Mouse (Mus musculus) myocyte (in vitro differentiated cells): ENCODE results near the gene Rad54l2.

Source experiments
- CEBPB ChIP-seq: IDR thresholded peaks from 2 replicates; pipeline ENCODE4 v1.6.1; 2011; ENCODE audit warnings: mild to moderate bottlenecking, moderate library complexity; ENCODE audit not compliant: poor library complexity, insufficient read depth, severe bottlenecking
- E2F4 ChIP-seq: IDR thresholded peaks from one replicate; pipeline ENCODE4 v1.6.1; 2011; ENCODE audit warnings: mild to moderate bottlenecking, control low read depth, moderate library complexity; ENCODE audit not compliant: insufficient read depth
- MAX ChIP-seq: IDR thresholded peaks from one replicate; pipeline ENCODE4 v1.6.1; 2011; ENCODE audit warnings: low read depth, mild to moderate bottlenecking, control low read depth
- MYOG ChIP-seq, 3 experiments: IDR thresholded peaks; one replicate each; pipeline ENCODE4 v1.6.1; 2011; ENCODE audit warnings: control low read depth in 2 of 3, low read depth in 2 of 3, mild to moderate bottlenecking in 2 of 3; ENCODE audit not compliant: insufficient read length in 2 of 3, control insufficient read depth in 1 of 3, insufficient read depth in 1 of 3
- POLR2A ChIP-seq: IDR thresholded peaks from one replicate; pipeline ENCODE4 v1.6.1; 2011; ENCODE audit warnings: low read depth, mild to moderate bottlenecking, control low read depth, moderate library complexity; ENCODE audit not compliant: insufficient read length
- POLR2AphosphoS2 ChIP-seq: IDR thresholded peaks from one replicate; pipeline ENCODE4 v1.6.1; 2011; ENCODE audit warnings: low read depth, control low read depth; ENCODE audit not compliant: insufficient read length
- REST ChIP-seq: IDR thresholded peaks from one replicate; pipeline ENCODE4 v1.6.1; 2011; ENCODE audit warnings: mild to moderate bottlenecking, control low read depth, moderate library complexity; ENCODE audit not compliant: insufficient read depth, insufficient read length
- SRF ChIP-seq: IDR thresholded peaks from one replicate; pipeline ENCODE4 v1.6.1; 2011; ENCODE audit warnings: low read depth; ENCODE audit not compliant: control insufficient read depth, insufficient read length
- TCF12 ChIP-seq: IDR thresholded peaks from one replicate; pipeline ENCODE4 v1.6.1; 2011; ENCODE audit warnings: mild to moderate bottlenecking, control low read depth; ENCODE audit not compliant: poor library complexity, insufficient read depth, severe bottlenecking
- TCF3 ChIP-seq: IDR thresholded peaks from one replicate; pipeline ENCODE4 v1.6.1; 2011; ENCODE audit warnings: low read depth, control low read depth; ENCODE audit not compliant: insufficient read length
- USF1 ChIP-seq: IDR thresholded peaks from one replicate; pipeline ENCODE4 v1.6.1; 2011; ENCODE audit warnings: low read depth, mild to moderate bottlenecking, control low read depth, moderate library complexity

DNA sequence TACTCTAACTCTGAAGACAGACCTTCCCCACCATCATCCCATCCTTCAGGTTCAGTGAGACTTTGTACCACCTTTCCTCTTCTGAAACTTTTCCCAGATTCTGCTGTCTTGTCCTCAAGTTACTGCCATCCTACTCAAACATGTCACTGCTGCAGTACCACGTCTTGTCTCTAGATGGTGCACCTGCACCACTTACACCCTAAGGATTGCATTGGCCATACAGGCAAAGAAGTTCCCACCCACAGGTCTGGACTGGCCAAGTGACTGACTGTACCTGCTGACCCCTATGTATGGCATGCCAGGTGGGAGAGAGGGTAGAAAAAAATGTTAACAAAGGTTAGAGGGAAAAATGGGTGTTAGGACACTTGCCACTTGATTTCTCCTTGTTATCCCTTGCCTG is 113.5 kb downstream of the Rad54l2 start:
- TF ChIP-seq MAX (no peak), POLR2A (no peak), USF1 (no peak), SRF (no peak), POLR2AphosphoS2 (no peak), E2F4 (no peak), CEBPB (no peak), MYOG (IDR thresholded peaks at IDR 0.05; ENCODE audit: control insufficient read depth in 1 of 3, insufficient read depth in 1 of 3, insufficient read length in 2 of 3, low read depth in 2 of 3) (no peak), TCF3 (no peak), REST (no peak), TCF12 (no peak)
